Mouse (Mus musculus) CH12.LX (cell line): ENCODE measurements at regions not wholly inside any gene's neighbourhood (a gene's known extent, or its start where the extent isn't known, plus 50 kb on each side); places are given as distances from the start of the nearest gene placed in this dataset.

Source experiments
- DNase-seq: peaks from one replicate; pipeline ENCODE4 v3.0.0-alpha.2; 2013; ENCODE audit errors: extremely low read depth
- H3K27ac ChIP-seq: 2 replicates; pipeline ENCODE4 v1.5.1; 2012; ENCODE audit warnings: low read depth, mild to moderate bottlenecking, control low read depth, moderate library complexity; ENCODE audit not compliant: insufficient read depth
- H3K27me3 ChIP-seq: replicated peaks from 2 replicates; pipeline ENCODE3; 2012; ENCODE audit warnings: inconsistent platforms
- H3K36me3 ChIP-seq, 2 experiments: replicated peaks in 1 of 2; 2 replicates each; pipeline versions ENCODE3 to v1.6.1; 2012; ENCODE audit warnings: inconsistent platforms in 1 of 2, low read length in 1 of 2, mild to moderate bottlenecking in 1 of 2, mixed read lengths in 1 of 2, moderate library complexity in 1 of 2; ENCODE audit not compliant: control insufficient read depth in 1 of 2, insufficient read depth in 1 of 2
- H3K4me1 ChIP-seq, 2 experiments: 2 replicates each; pipeline ENCODE4 v1.6.1; 2012; ENCODE audit warnings: inconsistent platforms in 1 of 2, moderate library complexity in 1 of 2; ENCODE audit not compliant: insufficient read depth in 2 of 2, control insufficient read depth in 1 of 2
- H3K4me2 ChIP-seq: 2 replicates; pipeline ENCODE4 v1.6.1; 2012; ENCODE audit warnings: low read depth, mild to moderate bottlenecking, control low read depth; ENCODE audit not compliant: poor library complexity, insufficient read depth, severe bottlenecking
- H3K4me3 ChIP-seq, 3 experiments: fragments of 150-350 bp in 1 of 3; sonication (generic) in 1 of 3; replicated peaks in 1 of 3; 2 replicates each; pipeline versions ENCODE3 to v1.5.1; 2011 to 2012; ENCODE audit warnings: low read depth in 2 of 3, low read length in 2 of 3, mild to moderate bottlenecking in 2 of 3, moderate library complexity in 2 of 3, control low read depth in 1 of 3, improper control_type of control experiment in 1 of 3, inconsistent platforms in 1 of 3, mixed read lengths in 1 of 3; ENCODE audit not compliant: poor library complexity in 1 of 3
- H3K79me2 ChIP-seq: replicated peaks from 2 replicates; pipeline ENCODE4 v1.6.1; 2012; ENCODE audit warnings: mild to moderate bottlenecking, moderate library complexity; ENCODE audit not compliant: control insufficient read depth, poor library complexity, insufficient read depth, severe bottlenecking; ENCODE audit errors: extremely low read depth
- H3K9ac ChIP-seq: 2 replicates; pipeline ENCODE4 v1.6.1; 2012; ENCODE audit warnings: low read depth, mild to moderate bottlenecking, control low read depth, moderate library complexity; ENCODE audit not compliant: insufficient read depth
- H3K9me3 ChIP-seq: replicated peaks from 2 replicates; pipeline ENCODE3; 2012; ENCODE audit warnings: low read length, inconsistent platforms, mixed read lengths
- BHLHE40 ChIP-seq: IDR thresholded peaks from 2 replicates; pipeline ENCODE4 v1.6.1; 2011; ENCODE audit warnings: mild to moderate bottlenecking, low read depth, low read length, improper control_type of control experiment
- CHD1 ChIP-seq: IDR thresholded peaks from 2 replicates; pipeline ENCODE4 v1.6.1; 2012; ENCODE audit warnings: low read depth, low read length, improper control_type of control experiment, inconsistent platforms
- CHD2 ChIP-seq: IDR thresholded peaks from 2 replicates; pipeline ENCODE4 v1.6.1; 2011; ENCODE audit warnings: low read length, improper control_type of control experiment
- EP300 ChIP-seq: IDR thresholded peaks from 2 replicates; pipeline ENCODE4 v1.6.1; 2011; ENCODE audit warnings: low read length, improper control_type of control experiment
- ETS1 ChIP-seq: conservative IDR thresholded peaks from 2 replicates; pipeline ENCODE4 v1.6.1; 2012; ENCODE audit warnings: low read depth, mild to moderate bottlenecking, inconsistent platforms, low read length, improper control_type of control experiment, moderate library complexity
- GABPA ChIP-seq: IDR thresholded peaks from 2 replicates; pipeline ENCODE4 v1.6.1; 2012; ENCODE audit warnings: low read depth, low read length, improper control_type of control experiment, inconsistent platforms; ENCODE audit not compliant: insufficient replicate concordance
- HCFC1 ChIP-seq: IDR thresholded peaks from 2 replicates; pipeline ENCODE4 v1.6.1; 2012; ENCODE audit warnings: low read depth, mild to moderate bottlenecking, inconsistent platforms, low read length, improper control_type of control experiment
- IRF4 ChIP-seq: IDR thresholded peaks from 2 replicates; pipeline ENCODE4 v1.6.1; 2014; ENCODE audit warnings: low read depth, mild to moderate bottlenecking, inconsistent platforms, low read length, improper control_type of control experiment
- JUN ChIP-seq: IDR thresholded peaks from 2 replicates; pipeline ENCODE4 v1.6.1; 2011; ENCODE audit warnings: low read depth, mild to moderate bottlenecking, low read length, improper control_type of control experiment, moderate library complexity; ENCODE audit not compliant: insufficient read depth
- MAFK ChIP-seq: IDR thresholded peaks from 2 replicates; pipeline ENCODE4 v1.6.1; 2011; ENCODE audit warnings: low read length, improper control_type of control experiment; ENCODE audit not compliant: insufficient replicate concordance
- MAZ ChIP-seq: IDR thresholded peaks from 2 replicates; pipeline ENCODE4 v1.6.1; 2012; ENCODE audit warnings: low read depth, mild to moderate bottlenecking, inconsistent platforms, low read length, improper control_type of control experiment, moderate library complexity
- MEF2A ChIP-seq: IDR thresholded peaks from 2 replicates; pipeline ENCODE4 v1.6.1; 2014; ENCODE audit warnings: low read depth, mild to moderate bottlenecking, inconsistent platforms, low read length, improper control_type of control experiment, borderline replicate concordance
- MYC ChIP-seq: IDR thresholded peaks from 2 replicates; pipeline ENCODE4 v1.6.1; 2011; ENCODE audit warnings: low read depth, mild to moderate bottlenecking, improper control_type of control experiment, low read length
- PAX5 ChIP-seq: IDR thresholded peaks from 2 replicates; pipeline ENCODE4 v1.6.1; 2012; ENCODE audit warnings: low read length, inconsistent platforms, mixed read lengths
- POLR2A ChIP-seq: IDR thresholded peaks from 2 replicates; pipeline ENCODE4 v1.6.1; 2011; ENCODE audit warnings: low read depth, mild to moderate bottlenecking, improper control_type of control experiment, low read length
- POLR2AphosphoS2 ChIP-seq: IDR thresholded peaks from 2 replicates; pipeline ENCODE4 v1.6.1; 2011; ENCODE audit warnings: low read depth, low read length, improper control_type of control experiment
- RAD21 ChIP-seq: IDR thresholded peaks from 2 replicates; pipeline ENCODE4 v1.6.1; 2011; ENCODE audit warnings: low read depth, mild to moderate bottlenecking, low read length, improper control_type of control experiment, moderate library complexity
- RCOR1 ChIP-seq: conservative IDR thresholded peaks from 2 replicates; pipeline ENCODE4 v1.6.1; 2012; ENCODE audit warnings: low read depth, mild to moderate bottlenecking, inconsistent platforms, low read length, improper control_type of control experiment
- SIN3A ChIP-seq: IDR thresholded peaks from 2 replicates; pipeline ENCODE4 v1.6.1; 2012; ENCODE audit warnings: low read length, improper control_type of control experiment, inconsistent platforms
- SMC3 ChIP-seq: IDR thresholded peaks from 2 replicates; pipeline ENCODE4 v1.6.1; 2011; ENCODE audit warnings: low read depth, low read length, improper control_type of control experiment
- TBP ChIP-seq: conservative IDR thresholded peaks from 2 replicates; pipeline ENCODE4 v1.6.1; 2011; ENCODE audit warnings: low read depth, low read length, improper control_type of control experiment
- UBTF ChIP-seq: IDR thresholded peaks from 2 replicates; pipeline ENCODE4 v1.6.1; 2012; ENCODE audit warnings: low read depth, mild to moderate bottlenecking, inconsistent platforms, low read length, improper control_type of control experiment, moderate library complexity
- USF1 ChIP-seq: IDR thresholded peaks from 2 replicates; pipeline ENCODE4 v1.6.1; 2014; ENCODE audit warnings: low read depth, mild to moderate bottlenecking, inconsistent platforms, low read length, improper control_type of control experiment
- USF2 ChIP-seq: conservative IDR thresholded peaks from 2 replicates; pipeline ENCODE4 v1.6.1; 2011; ENCODE audit warnings: low read depth, low read length, improper control_type of control experiment
- ZC3H11A ChIP-seq: IDR thresholded peaks from 2 replicates; pipeline ENCODE4 v1.6.1; 2012; ENCODE audit warnings: low read depth, mild to moderate bottlenecking, inconsistent platforms, low read length, improper control_type of control experiment
- ZKSCAN1 ChIP-seq: IDR thresholded peaks from 2 replicates; pipeline ENCODE4 v1.6.1; 2012; ENCODE audit warnings: low read depth, inconsistent platforms, low read length, improper control_type of control experiment, borderline replicate concordance
- ZNF384 ChIP-seq: IDR thresholded peaks from 2 replicates; pipeline ENCODE4 v1.6.1; 2012; ENCODE audit warnings: low read depth, low read length, improper control_type of control experiment, inconsistent platforms
- dilution Hi-C: fragments of 300-500 bp; cut with MboI; formaldehyde crosslinking; loops from 2 replicates; pipeline ENCODE4 v1.14.3; 2020; ENCODE audit warnings: low sequenced_read_pairs; ENCODE audit not compliant: extremely low pct_unique_long_range_greater_than_20kb, extremely low pct_ligation_motif_present
- in situ Hi-C: fragments of 300-500 bp; cut with MboI; formaldehyde crosslinking; loops from 3 replicates; pipeline ENCODE4 v1.14.3; 2019; ENCODE audit warnings: low sequenced_read_pairs, low pct_ligation_motif_present, low pct_unique_long_range_greater_than_20kb, mixed read lengths

GRCm38 (mm10) chr12:106673232-106673766, 663.3 kb downstream of the Vrk1 start:
- Histone ChIP-seq H3K36me3 (no peaks in the 10 kb centered on the region), H3K9me3 (peaks cover 80% of the 10 kb centered on the region), H3K27ac (no peak overlapping the region), H3K79me2 (no peaks in the 10 kb centered on the region), H3K27me3 (no peaks in the 10 kb centered on the region), H3K9ac (no peak overlapping the region), H3K4me1 (no peaks in the 10 kb centered on the region), H3K4me3 (no peak overlapping the region), H3K4me2 (no peak overlapping the region)
- dilution Hi-C loops (no loop called here), in situ Hi-C loops (no loop called here)
- DNase-seq, result no peak
- TF ChIP-seq USF2, result no peak
- TF ChIP-seq EP300, result no peak
- no peak for TF ChIP-seq SMC3
- no peak for TF ChIP-seq POLR2A
- TF ChIP-seq ETS1, result no peak
- TF ChIP-seq MAZ, result no peak
- no peak for TF ChIP-seq ZKSCAN1
- TF ChIP-seq UBTF, result no peak
- no peak for TF ChIP-seq POLR2AphosphoS2
- no peak for TF ChIP-seq JUN
- TF ChIP-seq ZNF384, result no peak
- TF ChIP-seq MAFK, result no peak
- TF ChIP-seq TBP, result no peak
- TF ChIP-seq PAX5, result no peak
- TF ChIP-seq GABPA, result no peak
- no peak for TF ChIP-seq CHD2
- no peak for TF ChIP-seq MEF2A

- DNase-seq, result no peak
- Histone ChIP-seq H3K79me2 (no peaks in the 10 kb centered on the region), H3K4me2 (no peak overlapping the region), H3K4me3 (no peak overlapping the region), H3K27ac (no peak overlapping the region), H3K27me3 (no peaks in the 10 kb centered on the region), H3K9me3 (peaks cover 79% of the 10 kb centered on the region), H3K36me3 (no peaks in the 10 kb centered on the region), H3K4me1 (no peaks in the 10 kb centered on the region), H3K9ac (no peak overlapping the region)
- TF ChIP-seq MYC (no peak), RAD21 (no peak), CHD1 (no peak), EP300 (no peak), ZC3H11A (no peak), SMC3 (no peak), JUN (no peak), USF2 (no peak), BHLHE40 (no peak), USF1 (no peak), IRF4 (no peak), HCFC1 (no peak), SIN3A (no peak), RCOR1 (no peak), ZNF384 (no peak)
- dilution Hi-C loops, result no loop called here
- in situ Hi-C loops, result no loop called here
Observed at GRCm38 (mm10) chr12:106674741-106675140, 664.7 kb downstream of the Vrk1 start.
